Mouse (Mus musculus) midbrain, embryonic 10.5 days (tissue): ENCODE data around the gene Prtg. TPM values are rescaled to one million over a fixed set of nuclear protein-coding genes. Genes with fewer than 3 reads are reported as not detected.

ENCODE experiments used
- DNase-seq: peaks from one replicate; pipeline ENCODE4 v3.0.0-alpha.2; 2017; ENCODE audit warnings: low spot score
- H3K27ac ChIP-seq: fragments of 300-500 bp; sonication (generic); replicated peaks from 2 replicates; pipeline ENCODE4 v1.5.1; 2016; ENCODE audit warnings: mild to moderate bottlenecking
- H3K27me3 ChIP-seq: fragments of 300-500 bp; sonication (generic); 2 replicates; pipeline ENCODE4 v1.6.1; 2016; ENCODE audit warnings: low read depth, mild to moderate bottlenecking; ENCODE audit not compliant: poor library complexity, severe bottlenecking
- H3K36me3 ChIP-seq: fragments of 300-500 bp; sonication (generic); 2 replicates; pipeline ENCODE4 v1.6.1; 2016; ENCODE audit warnings: mild to moderate bottlenecking, moderate library complexity
- H3K4me1 ChIP-seq: fragments of 300-500 bp; sonication (generic); 2 replicates; pipeline ENCODE4 v1.6.1; 2016
- H3K4me3 ChIP-seq: fragments of 300-500 bp; sonication (generic); 2 replicates; pipeline ENCODE4 v1.5.1; 2016; ENCODE audit warnings: mild to moderate bottlenecking, moderate library complexity
- H3K9me3 ChIP-seq: fragments of 300-500 bp; sonication (generic); replicated peaks from 2 replicates; pipeline ENCODE4 v1.6.1; 2016; ENCODE audit warnings: mild to moderate bottlenecking
- WGBS: fragments of 180-500 bp; shearing (Covaris S2); methylation state at CpG from one replicate; pipeline ENCODE4 v1.1.7; 2016; 5-methylcytosine and 5-hydroxymethylcytosine counted together
- polyA plus RNA-seq: library from polyadenylated mRNA; unstranded; fragments of >200 nt; fragmentation: Nextera tagmentation; extraction: Ambion mirVana; gene quantifications from 2 replicates; pipeline ENCODE4 v1.2.1, GENCODE M21; 2016

Gene Prtg
- polyA plus RNA-seq, 1 experiment from 2014 or later = 19.9 TPM

GRCm38 (mm10) chr9:72902057-72902456 lies 95.4 kb downstream of the Prtg start:
- Histone ChIP-seq H3K27me3 (no peaks in the 10 kb centered on the region), H3K4me1 (no peaks in the 10 kb centered on the region), H3K27ac (no peak overlapping the region), H3K4me3 (no peak overlapping the region), H3K36me3 (peaks cover 62% of the 10 kb centered on the region), H3K9me3 (no peaks in the 10 kb centered on the region)
- WGBS = 91% methylated on average over 8 of the region's 8 CpGs
- no peak for DNase-seq

DNA sequence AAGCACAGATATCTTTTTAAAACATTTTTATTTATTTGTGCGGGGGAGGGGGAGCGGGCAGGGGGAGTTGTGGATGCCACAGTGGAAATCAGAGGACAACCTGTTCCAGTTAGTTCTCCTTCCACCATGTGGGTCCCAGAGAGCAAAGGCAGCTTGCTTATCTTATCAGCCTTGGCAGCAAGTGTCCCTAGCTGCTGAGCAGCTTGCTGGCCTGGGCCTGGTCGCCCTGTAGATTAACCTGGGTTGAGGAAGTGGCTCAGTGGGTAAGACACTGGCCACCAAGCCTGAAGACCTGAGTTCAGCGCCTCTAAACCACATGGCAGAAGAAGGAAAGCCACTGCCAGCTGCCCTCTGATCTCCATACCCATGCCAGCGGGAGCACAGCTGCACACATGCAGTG lies 95.9 kb downstream of the Prtg start:
- peaks cover 67% of the 10 kb centered on the region for H3K36me3 ChIP-seq
- H3K4me3 ChIP-seq = no peak overlapping the region
- H3K27ac ChIP-seq = no peak overlapping the region
- WGBS = 94% methylated on average over 5 of the region's 5 CpGs
- no peaks in the 10 kb centered on the region for H3K9me3 ChIP-seq
- no peaks in the 10 kb centered on the region for H3K27me3 ChIP-seq
- H3K4me1 ChIP-seq = no peaks in the 10 kb centered on the region
- DNase-seq = no peak

- H3K9me3 ChIP-seq = no peaks in the 10 kb centered on the region
- no peaks in the 10 kb centered on the region for H3K4me1 ChIP-seq
- peaks cover 97% of the 10 kb centered on the region for H3K36me3 ChIP-seq
- DNase-seq = no peak
- no peak overlapping the region for H3K27ac ChIP-seq
- 93% methylated on average over 6 of the region's 6 CpGs for WGBS
- H3K4me3 ChIP-seq = no peak overlapping the region
- H3K27me3 ChIP-seq = no peaks in the 10 kb centered on the region
Observed at GRCm38 (mm10) chr9:72906693-72907103, 100.0 kb downstream of the Prtg start.

GRCm38 (mm10) chr9:72911381-72911780 lies 104.7 kb downstream of the Prtg start:
- 86% methylated on average over 2 of the region's 2 CpGs for WGBS
- Histone ChIP-seq H3K4me1 (no peaks in the 10 kb centered on the region), H3K4me3 (no peak overlapping the region), H3K9me3 (no peaks in the 10 kb centered on the region), H3K27me3 (no peaks in the 10 kb centered on the region), H3K36me3 (peaks cover 94% of the 10 kb centered on the region), H3K27ac (no peak overlapping the region)
- DNase-seq = no peak

- 90% methylated on average over 6 of the region's 6 CpGs for WGBS
- Histone ChIP-seq H3K4me1 (no peaks in the 10 kb centered on the region), H3K9me3 (no peaks in the 10 kb centered on the region), H3K36me3 (peaks cover 81% of the 10 kb centered on the region), H3K4me3 (no peak overlapping the region), H3K27me3 (no peaks in the 10 kb centered on the region), H3K27ac (no peak overlapping the region)
- DNase-seq = no peak
Observed at GRCm38 (mm10) chr9:72913551-72913950, 106.9 kb downstream of the Prtg start.

GRCm38 (mm10) chr9:72915728-72916127 lies 109.1 kb downstream of the Prtg start:
- Histone ChIP-seq H3K27me3 (no peaks in the 10 kb centered on the region), H3K27ac (no peak overlapping the region), H3K36me3 (peaks cover 59% of the 10 kb centered on the region), H3K4me3 (no peak overlapping the region), H3K4me1 (no peaks in the 10 kb centered on the region), H3K9me3 (no peaks in the 10 kb centered on the region)
- WGBS = 86% methylated on average over 7 of the region's 7 CpGs
- DNase-seq = no peak

GRCm38 (mm10) chr9:72923068-72923467 lies 116.4 kb downstream of the Prtg start:
- Histone ChIP-seq H3K9me3 (no peaks in the 10 kb centered on the region), H3K27me3 (peaks cover 44% of the 10 kb centered on the region), H3K4me3 (no peak overlapping the region), H3K36me3 (0 out of 2 replicates have a peak, but pooled peaks cover 7% of the 10 kb centered on the region), H3K4me1 (peaks cover 38% of the 10 kb centered on the region), H3K27ac (no peak overlapping the region)
- WGBS = 74% methylated on average over 3 of the region's 3 CpGs
- DNase-seq = no peak

GRCm38 (mm10) chr9:72925021-72925934 lies 118.6 kb downstream of the Prtg start, which contains the start of gene Pygo1:
Pygo1 (plus strand) TSS chr9:72925645.
- H3K4me1 ChIP-seq = peaks cover 38% of the 10 kb centered on the region
- no peaks in the 10 kb centered on the region for H3K9me3 ChIP-seq
- peak; percentile 80 for DNase-seq
- under 1% methylated on average over 102 of the region's 108 CpGs for WGBS
- peaks cover 44% of the 10 kb centered on the region for H3K27me3 ChIP-seq
- peaks cover 15% of the 10 kb centered on the region for H3K36me3 ChIP-seq
- H3K27ac ChIP-seq = peak within 1 kb of the TSS; percentile 94
- peak within 1 kb of the TSS; percentile 85 for H3K4me3 ChIP-seq

DNA sequence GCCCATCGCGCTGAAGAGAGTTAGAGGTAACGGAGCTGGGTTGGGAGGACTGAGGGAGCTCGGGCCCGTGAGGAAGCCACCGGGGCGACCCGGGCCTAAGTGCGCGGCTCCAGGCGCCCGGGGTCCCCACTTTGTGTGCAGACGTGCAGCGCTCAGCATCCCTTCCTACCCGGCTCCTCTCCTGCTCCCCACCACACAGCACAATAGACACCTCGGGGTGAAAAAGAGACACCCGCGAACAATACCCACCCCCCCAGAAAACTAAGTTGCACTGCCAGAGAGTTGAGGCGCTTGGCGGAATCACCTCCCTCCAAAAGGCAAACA lies 119.2 kb downstream of the Prtg start:
- DNase-seq = no peak
- H3K4me1 ChIP-seq = peaks cover 38% of the 10 kb centered on the region
- peak overlapping the region; percentile 94 for H3K27ac ChIP-seq
- H3K9me3 ChIP-seq = no peaks in the 10 kb centered on the region
- peak overlapping the region; percentile 85 for H3K4me3 ChIP-seq
- H3K27me3 ChIP-seq = peaks cover 44% of the 10 kb centered on the region
- WGBS = 1% methylated on average over 20 of the region's 20 CpGs
- H3K36me3 ChIP-seq = peaks cover 15% of the 10 kb centered on the region

- Histone ChIP-seq H3K4me3 (no peak overlapping the region), H3K27ac (no peak overlapping the region), H3K4me1 (peaks cover 19% of the 10 kb centered on the region), H3K9me3 (peaks cover 6% of the 10 kb centered on the region; the same call in 1 of the 2 replicates), H3K36me3 (peaks cover 45% of the 10 kb centered on the region), H3K27me3 (peaks cover 17% of the 10 kb centered on the region)
- no peak for DNase-seq
- WGBS = 82% methylated on average over 13 of the region's 13 CpGs
Observed at GRCm38 (mm10) chr9:72931166-72931790, 124.6 kb downstream of the Prtg start.

DNA sequence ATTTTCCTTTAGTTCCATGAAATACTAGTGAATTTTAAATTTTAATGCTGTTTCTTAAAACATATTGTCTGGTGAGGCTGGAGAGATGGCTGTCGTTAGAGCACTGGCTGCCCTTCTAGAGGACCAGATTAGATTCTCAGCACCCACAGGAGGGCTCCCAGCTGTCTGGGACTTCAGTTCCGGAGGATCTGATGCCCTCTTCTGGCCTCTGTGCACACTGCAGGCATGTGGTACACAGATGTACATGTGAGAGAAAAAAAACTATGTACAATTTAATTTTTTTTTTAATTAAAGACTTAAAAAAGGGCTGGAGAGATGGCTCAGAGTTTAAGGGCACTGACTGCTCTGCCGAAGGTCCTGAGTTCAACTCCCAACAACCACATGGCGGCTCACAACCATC lies 128.6 kb downstream of the Prtg start:
- 0 out of 2 replicates have a peak, but pooled peaks cover 2% of the 10 kb centered on the region for H3K4me1 ChIP-seq
- H3K27me3 ChIP-seq = no peaks in the 10 kb centered on the region
- WGBS = 88% methylated on average over 4 of the region's 4 CpGs
- no peak overlapping the region for H3K27ac ChIP-seq
- no peak for DNase-seq
- H3K9me3 ChIP-seq = peaks cover 6% of the 10 kb centered on the region; the same call in 1 of the 2 replicates
- H3K36me3 ChIP-seq = peaks cover 30% of the 10 kb centered on the region
- H3K4me3 ChIP-seq = no peak overlapping the region

DNA sequence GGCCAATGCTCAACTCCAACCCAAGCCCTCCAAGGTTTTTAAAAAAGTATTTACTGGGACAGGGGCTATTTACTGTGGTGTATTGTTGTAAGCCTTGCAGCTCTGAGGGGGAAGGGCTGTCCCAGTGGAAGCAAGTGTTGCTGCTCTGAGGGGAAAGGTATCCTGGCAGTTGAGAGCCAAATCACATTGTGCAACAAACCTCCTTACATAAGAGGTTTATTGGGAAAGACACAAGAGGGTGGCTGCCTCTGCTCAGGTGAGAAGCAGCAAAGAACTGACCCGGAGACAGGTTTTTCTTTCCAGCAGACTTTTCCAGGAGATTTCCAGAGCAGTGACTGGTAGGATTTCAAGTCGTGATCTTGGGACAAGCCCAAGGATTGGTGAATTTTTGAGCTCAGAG lies 129.6 kb downstream of the Prtg start:
- no peak for DNase-seq
- Histone ChIP-seq H3K4me3 (no peak overlapping the region), H3K27me3 (no peaks in the 10 kb centered on the region), H3K36me3 (peaks cover 30% of the 10 kb centered on the region), H3K4me1 (0 out of 2 replicates have a peak, but pooled peaks cover 2% of the 10 kb centered on the region), H3K27ac (no peak overlapping the region), H3K9me3 (peaks cover 6% of the 10 kb centered on the region; the same call in 1 of the 2 replicates)
- 83% methylated on average over 2 of the region's 2 CpGs for WGBS

GRCm38 (mm10) chr9:72943424-72943823 lies 136.8 kb downstream of the Prtg start:
- H3K27me3 ChIP-seq = no peaks in the 10 kb centered on the region
- WGBS = 63% methylated on average over 3 of the region's 3 CpGs
- H3K36me3 ChIP-seq = peaks cover 50% of the 10 kb centered on the region
- H3K4me1 ChIP-seq = no peaks in the 10 kb centered on the region
- no peak overlapping the region for H3K4me3 ChIP-seq
- no peak overlapping the region for H3K27ac ChIP-seq
- no peak for DNase-seq
- H3K9me3 ChIP-seq = peaks cover 11% of the 10 kb centered on the region; the same call in 1 of the 2 replicates
